Mouse (Mus musculus) ES-E14 (cell line): ENCODE results near the gene Xpnpep3. TPM values are rescaled to one million over a fixed set of nuclear protein-coding genes. Genes with fewer than 3 reads are reported as not detected.

ENCODE experiments used
- DNase-seq: peaks from one replicate; pipeline ENCODE4 v3.0.0-alpha.2; 2013; ENCODE audit warnings: low read depth, low spot score
- H3K27ac ChIP-seq: 2 replicates; pipeline ENCODE4 v1.5.1; 2012; ENCODE audit warnings: low read depth, mild to moderate bottlenecking, low read length, moderate library complexity, mixed read lengths; ENCODE audit not compliant: poor library complexity, insufficient read depth, severe bottlenecking
- H3K36me3 ChIP-seq: 2 replicates; pipeline ENCODE4 v1.6.1; 2012; ENCODE audit warnings: mild to moderate bottlenecking, low read length, moderate library complexity, mixed read lengths; ENCODE audit not compliant: control insufficient read depth, poor library complexity, insufficient read depth, severe bottlenecking
- H3K4me1 ChIP-seq, 2 experiments: fragments of 150-350 bp in 1 of 2; sonication (generic) in 1 of 2; 2 replicates each; pipeline ENCODE4 v1.6.1; 2012; ENCODE audit warnings: low read length in 2 of 2, mild to moderate bottlenecking in 1 of 2, mixed read lengths in 1 of 2; ENCODE audit not compliant: control insufficient read depth in 2 of 2, insufficient read depth in 2 of 2, poor library complexity in 1 of 2
- H3K4me3 ChIP-seq, 2 experiments: fragments of 150-350 bp in 1 of 2; sonication (generic) in 1 of 2; 2 replicates each; pipeline ENCODE4 v1.5.1; 2012; ENCODE audit warnings: low read length in 2 of 2, low read depth in 1 of 2, mild to moderate bottlenecking in 1 of 2, mixed read lengths in 1 of 2; ENCODE audit not compliant: insufficient read depth in 1 of 2, poor library complexity in 1 of 2, severe bottlenecking in 1 of 2
- H3K9ac ChIP-seq: 2 replicates; pipeline ENCODE4 v1.6.1; 2012; ENCODE audit warnings: low read depth, mild to moderate bottlenecking, low read length, mixed read lengths; ENCODE audit not compliant: poor library complexity, insufficient read depth, severe bottlenecking
- H3K9me3 ChIP-seq: fragments of 150-350 bp; sonication (generic); 2 replicates; pipeline ENCODE4 v1.6.1; 2012; ENCODE audit warnings: low read depth, mild to moderate bottlenecking, low read length; ENCODE audit not compliant: control insufficient read depth, insufficient read depth
- CHD2 ChIP-seq: IDR thresholded peaks from 2 replicates; pipeline ENCODE4 v1.6.1; 2014; ENCODE audit warnings: mild to moderate bottlenecking, low read depth, low read length, inconsistent platforms
- HCFC1 ChIP-seq: IDR thresholded peaks from 2 replicates; pipeline ENCODE4 v1.6.1; 2012; ENCODE audit warnings: low read length, inconsistent platforms, borderline replicate concordance; ENCODE audit not compliant: insufficient read depth
- MAFK ChIP-seq: IDR thresholded peaks from 2 replicates; pipeline ENCODE4 v1.6.1; 2014; ENCODE audit warnings: mild to moderate bottlenecking, low read depth, low read length, inconsistent platforms; ENCODE audit not compliant: insufficient read depth
- ZC3H11A ChIP-seq: IDR thresholded peaks from 2 replicates; pipeline ENCODE4 v1.6.1; 2012; ENCODE audit warnings: low read depth, mild to moderate bottlenecking, inconsistent platforms, low read length, borderline replicate concordance
- ZNF384 ChIP-seq: IDR thresholded peaks from 2 replicates; pipeline ENCODE4 v1.6.1; 2012; ENCODE audit warnings: low read depth, low read length, inconsistent platforms
- in situ Hi-C, 2 experiments: fragments of 600-800 bp; cut with MboI; formaldehyde crosslinking; loops; one replicate each; pipeline ENCODE4 v1.15.1; 2025; ENCODE audit warnings: low sequenced_read_pairs in 2 of 2, inconsistent platforms in 1 of 2; ENCODE audit not compliant: unreplicated experiment in 2 of 2
- total RNA-seq: library from RNA; depleted of rRNA; stranded (reverse); fragments of 300-350 nt; gene quantifications from 2 replicates; pipeline ENCODE4 v1.2.3, GENCODE M21; 2012

The Xpnpep3 gene
- total RNA-seq, 1 experiment: 16.4 TPM

GRCm38 (mm10) chr15:81366241-81366640, 33.7 kb upstream of the Xpnpep3 start:
- no peak overlapping the region for H3K27ac ChIP-seq
- no peaks in the 10 kb centered on the region for H3K9me3 ChIP-seq
- H3K36me3 ChIP-seq: peaks cover 37% of the 10 kb centered on the region
- DNase-seq: no peak
- in situ Hi-C loops: no loop called here
- no peak overlapping the region for H3K9ac ChIP-seq
- H3K4me3 ChIP-seq: no peak overlapping the region
- peaks cover 0 to 3% of the 10 kb centered on the region in 2 experiments; a peak in 3 of 4 replicates for H3K4me1 ChIP-seq
- TF ChIP-seq ZC3H11A (no peak), CHD2 (no peak), ZNF384 (no peak), HCFC1 (no peak)

- Histone ChIP-seq H3K4me3 (no peak overlapping the region), H3K4me1 (no peaks in the 10 kb centered on the region; a peak in 1 of 4 replicates), H3K36me3 (peaks cover 36% of the 10 kb centered on the region), H3K9ac (no peak overlapping the region), H3K27ac (no peak overlapping the region), H3K9me3 (no peaks in the 10 kb centered on the region)
- TF ChIP-seq ZC3H11A (no peak), CHD2 (no peak), HCFC1 (no peak), MAFK (no peak), ZNF384 (no peak)
- DNase-seq: no peak
- in situ Hi-C loops: no loop called here
Observed at GRCm38 (mm10) chr15:81368601-81369000, 31.3 kb upstream of the Xpnpep3 start.

- H3K4me1 ChIP-seq: no peaks in the 10 kb centered on the region; a peak in 1 of 4 replicates
- H3K9ac ChIP-seq: no peak overlapping the region
- peak; percentile 28 for DNase-seq
- in situ Hi-C loops: no loop called here
- TF ChIP-seq ZC3H11A (no peak), CHD2 (no peak), HCFC1 (no peak), ZNF384 (no peak), MAFK (no peak)
- peaks cover 37% of the 10 kb centered on the region for H3K36me3 ChIP-seq
- peak overlapping the region; percentile 3; the same call in 1 of the 2 replicates for H3K27ac ChIP-seq
- no peaks in the 10 kb centered on the region for H3K9me3 ChIP-seq
- H3K4me3 ChIP-seq: no peak overlapping the region
Observed at GRCm38 (mm10) chr15:81370356-81370755, 29.6 kb upstream of the Xpnpep3 start.

- H3K4me1 ChIP-seq: no peaks in the 10 kb centered on the region; a peak in 1 of 4 replicates
Observed at GRCm38 (mm10) chr15:81374621-81375020, 25.3 kb upstream of the Xpnpep3 start.

GRCm38 (mm10) chr15:81378845-81379244, 21.1 kb upstream of the Xpnpep3 start:
- no peak for DNase-seq
- peaks cover 25% of the 10 kb centered on the region for H3K36me3 ChIP-seq
- no peak overlapping the region for H3K9ac ChIP-seq
- H3K4me1 ChIP-seq: no peaks in the 10 kb centered on the region
- H3K9me3 ChIP-seq: no peaks in the 10 kb centered on the region
- TF ChIP-seq MAFK (no peak), ZC3H11A (no peak), ZNF384 (no peak), CHD2 (no peak), HCFC1 (no peak)
- H3K4me3 ChIP-seq: no peak overlapping the region
- no peak overlapping the region for H3K27ac ChIP-seq
- in situ Hi-C loops: no loop called here

More at GRCm38 (mm10) chr15:81374621-81375020, 25.3 kb upstream of the Xpnpep3 start:
- no peak overlapping the region for H3K9ac ChIP-seq
- no peaks in the 10 kb centered on the region for H3K9me3 ChIP-seq
- H3K36me3 ChIP-seq: peaks cover 24% of the 10 kb centered on the region
- no peak for DNase-seq
- H3K27ac ChIP-seq: no peak overlapping the region
- H3K4me3 ChIP-seq: no peak overlapping the region
- in situ Hi-C loops: no loop called here
- TF ChIP-seq MAFK: no peak
- TF ChIP-seq ZNF384: no peak
- no peak for TF ChIP-seq ZC3H11A
- TF ChIP-seq CHD2: no peak
- TF ChIP-seq HCFC1: no peak
